Mouse (Mus musculus) gonadal fat pad, adult 2 months (tissue): ENCODE results near the gene Gsk3a. TPM values are rescaled to one million over a fixed set of nuclear protein-coding genes. Genes with fewer than 3 reads are reported as not detected.

Source experiments
- DNase-seq: peaks from one replicate; pipeline ENCODE4 v3.0.0-alpha.2; 2012; ENCODE audit warnings: low read depth
- polyA plus RNA-seq: library from polyadenylated mRNA; depleted of rRNA; stranded (reverse); fragments of >200 nt; gene quantifications from 2 replicates; pipeline ENCODE4 v1.2.3, GENCODE M21; 2012; rRNA removed

The Gsk3a gene
- polyA plus RNA-seq, 1 experiment = 120 TPM

GRCm38 (mm10) chr7:25187662-25188650 is 49.7 kb downstream of the Gsk3a start:
- no peak for DNase-seq

GRCm38 (mm10) chr7:25184091-25184490 is 53.6 kb downstream of the Gsk3a start:
- DNase-seq = no peak

- DNase-seq = no peak
Observed at GRCm38 (mm10) chr7:25181814-25182213, 55.8 kb downstream of the Gsk3a start.

- no peak for DNase-seq
Observed at GRCm38 (mm10) chr7:25181331-25181790, 56.3 kb downstream of the Gsk3a start.

- DNase-seq = no peak
Observed at GRCm38 (mm10) chr7:25180512-25180911, 57.1 kb downstream of the Gsk3a start.

DNA sequence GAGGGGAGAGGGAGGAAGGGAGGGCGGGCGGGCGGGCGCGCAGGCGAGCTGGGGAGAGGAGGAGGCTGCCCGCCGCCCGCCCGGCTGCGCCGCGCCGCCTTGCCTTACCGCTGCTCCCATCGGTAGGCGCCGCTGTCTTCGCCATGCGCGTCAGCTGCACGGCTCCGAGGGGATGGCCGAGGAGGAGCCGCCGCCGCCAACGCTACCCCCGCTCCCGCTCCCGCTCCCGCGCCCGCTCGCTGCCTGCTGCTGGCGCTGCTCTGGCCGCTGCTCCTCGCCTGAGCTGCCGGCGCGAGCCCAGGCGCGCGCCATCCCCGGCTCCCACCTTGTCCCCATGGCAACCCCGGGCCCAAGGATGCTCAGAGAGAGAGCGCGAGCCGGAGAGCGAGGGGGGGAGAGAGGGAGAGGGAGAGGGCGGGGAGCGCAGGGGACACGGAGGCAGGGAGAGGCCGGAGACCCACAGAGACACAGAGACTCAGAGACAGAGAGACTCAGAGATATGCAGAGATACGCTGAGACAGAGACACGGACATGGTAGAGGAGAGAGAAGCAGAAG is 58.0 kb downstream of the Gsk3a start, which contains the start of gene Pou2f2:
TSS of gene Pou2f2 (minus strand) at position 121 of the 556 bp plus-strand sequence.
- no peak for DNase-seq

DNA sequence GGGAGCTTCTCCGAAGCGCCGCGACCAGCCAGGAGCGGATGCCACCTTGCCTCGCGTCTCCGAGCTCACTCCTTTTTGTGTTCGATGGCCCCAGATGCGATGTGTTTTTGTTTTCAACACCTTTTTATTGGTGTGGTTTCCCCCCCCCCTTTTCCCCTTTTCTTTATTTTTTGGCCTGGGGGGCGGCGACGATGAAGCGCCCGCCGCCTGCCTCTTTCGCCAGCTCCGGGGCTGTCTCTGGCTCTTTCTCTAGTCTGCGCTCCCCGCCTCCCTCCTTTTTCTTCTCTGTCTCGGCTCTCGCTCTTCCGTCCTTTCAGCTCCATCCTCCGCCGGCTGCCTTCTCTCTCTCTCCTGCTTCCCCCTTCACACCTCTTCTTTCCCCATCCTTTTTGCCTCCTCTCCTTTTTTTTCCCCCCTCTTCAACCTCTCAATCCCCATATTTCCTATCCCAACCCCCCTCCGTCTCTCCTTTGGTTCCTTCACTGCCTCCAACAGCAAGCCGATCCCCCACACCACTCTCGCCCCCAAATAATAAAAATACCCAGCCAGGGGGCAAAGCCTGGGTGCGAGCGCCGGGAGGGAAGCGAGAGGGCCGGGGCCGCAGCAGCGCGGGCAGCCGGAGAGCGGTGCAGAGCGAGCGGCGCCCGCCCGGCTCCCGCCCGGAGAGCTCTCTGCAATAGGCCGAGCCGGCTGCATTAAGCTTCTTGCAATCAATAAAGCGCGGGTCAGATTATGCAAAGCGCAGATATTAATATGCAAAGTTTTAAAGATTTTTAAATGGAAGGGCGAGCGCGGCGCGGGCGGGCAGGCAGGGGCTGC is 58.7 kb downstream of the Gsk3a start:
- no peak for DNase-seq

GRCm38 (mm10) chr7:25178317-25178716 is 59.3 kb downstream of the Gsk3a start:
- no peak for DNase-seq

Other genes with a start within 250 kb of the Gsk3a start
- 3.0 TPM in 2 replicates for gene Atp1a3, start 231.9 kb downstream of the Gsk3a start, polyA plus RNA-seq
- 15.1 and 15.7 TPM in 2 replicates for gene Grik5, start 165.5 kb downstream of the Gsk3a start, polyA plus RNA-seq
- gene Zfp574, start 165.3 kb downstream of the Gsk3a start, polyA plus RNA-seq = 15.9 and 21.7 TPM in 2 replicates
- gene Pou2f2, start 58.1 kb downstream of the Gsk3a start, polyA plus RNA-seq = 1.1 and 1.2 TPM in 2 replicates
- gene Dedd2, start 17.2 kb downstream of the Gsk3a start, polyA plus RNA-seq = 21.9 and 23.3 TPM in 2 replicates
- gene Zfp526, start 16.4 kb downstream of the Gsk3a start, polyA plus RNA-seq = 10.1 and 10.3 TPM in 2 replicates
- gene Erf, start 12.9 kb upstream of the Gsk3a start, polyA plus RNA-seq = 33.2 and 43.4 TPM in 2 replicates
- gene Cic, start 29.9 kb upstream of the Gsk3a start, polyA plus RNA-seq = 54.4 and 81.6 TPM in 2 replicates
- gene Pafah1b3, start 60.1 kb upstream of the Gsk3a start, polyA plus RNA-seq = 74.1 and 84.0 TPM in 2 replicates
- 0.19 and 0.30 TPM in 2 replicates for gene Prr19, start 63.6 kb upstream of the Gsk3a start, polyA plus RNA-seq
- not detected in 2 replicates for gene Tmem145, start 68.3 kb upstream of the Gsk3a start, polyA plus RNA-seq
- 40.0 and 41.2 TPM in 2 replicates for gene Megf8, start 79.3 kb upstream of the Gsk3a start, polyA plus RNA-seq
- gene Cnfn, start 131.9 kb upstream of the Gsk3a start, polyA plus RNA-seq = not detected in 2 replicates
- 664 and 702 TPM in 2 replicates for gene Lipe, start 160.9 kb upstream of the Gsk3a start, polyA plus RNA-seq
- gene Cxcl17, start 175.0 kb upstream of the Gsk3a start, polyA plus RNA-seq = not detected in 2 replicates
- 7.4 and 8.9 TPM in 2 replicates for gene Ceacam1, start 239.8 kb upstream of the Gsk3a start, polyA plus RNA-seq